Mouse (Mus musculus): ENCODE measurements around the gene Esp4.
"Not testable (repeated sequence)": the region's sequence is repeated elsewhere in the genome, so short reads cannot be mapped to it uniquely, and the experiment has no call there.

The Esp4 gene

GRCm38 (mm10) chr17:40598294-40598693, at the start of gene Esp4:
Gene Esp4, plus strand, starts transcription at chr17:40598594.
- DNase-seq (ENCODE audit: low spot score in 2 of 2), result no peak

- no peak for DNase-seq (ENCODE audit: low spot score in 2 of 2)
Measured at GRCm38 (mm10) chr17:40553470-40553869, 44.9 kb upstream of the Esp4 start.

- no peak for DNase-seq (ENCODE audit: low spot score in 2 of 2)
Measured at GRCm38 (mm10) chr17:40561207-40561606, 37.2 kb upstream of the Esp4 start, which contains the start of gene Esp6. Gene Esp6, plus strand, starts transcription at chr17:40561507.

- DNase-seq (ENCODE audit: low spot score in 2 of 2), result not testable (repeated sequence)
Measured at GRCm38 (mm10) chr17:40583906-40584305, 14.5 kb upstream of the Esp4 start.

- no peak for DNase-seq (ENCODE audit: low spot score in 2 of 2)
Measured at GRCm38 (mm10) chr17:40591297-40591696, 7.1 kb upstream of the Esp4 start.

- DNase-seq (ENCODE audit: low spot score in 2 of 2), result not testable (repeated sequence)
Measured at GRCm38 (mm10) chr17:40631775-40632174, 33.4 kb downstream of the Esp4 start, which contains the start of gene Esp3. Gene Esp3, plus strand, starts transcription at chr17:40632075.
